Mouse (Mus musculus): Measurements from ENCODE around the gene Gm10401.

DNA sequence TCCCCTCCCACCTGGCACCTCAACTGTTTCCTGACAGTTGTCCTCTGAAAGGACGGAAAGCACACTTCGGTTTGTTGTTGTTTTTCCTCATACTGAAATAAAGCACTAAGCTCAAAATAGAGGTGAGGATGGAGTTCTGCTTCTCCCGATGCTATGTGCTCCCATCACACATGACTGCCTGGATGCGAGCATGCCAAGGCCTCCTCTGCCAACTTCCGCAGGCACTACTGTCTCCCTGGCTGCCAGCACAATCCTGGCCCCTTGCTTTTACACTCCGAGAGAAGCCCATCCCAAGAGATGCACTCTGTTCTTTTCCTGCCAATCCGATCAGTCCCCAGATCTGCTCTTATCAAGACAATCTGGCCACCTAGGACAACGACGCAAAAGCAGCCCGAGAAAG lies 45.5 kb upstream of the Gm10401 start:
- TF ChIP-seq CTCF (conservative IDR thresholded peaks at IDR 0.05; ENCODE audit: low read length), result no peak
- no peak for TF ChIP-seq NANOG (IDR thresholded peaks at IDR 0.05; ENCODE audit: borderline replicate concordance, low read length)
